Mouse (Mus musculus) spleen, postnatal 10 days (tissue): Measurements from ENCODE around the gene Rassf4.
"Not testable (repeated sequence)": the region's sequence is repeated elsewhere in the genome, so short reads cannot be mapped to it uniquely, and the experiment has no call there.

Experiments used
- DNase-seq, 2 experiments: peaks; one replicate each; pipeline ENCODE4 v3.0.0; 2021 to 2022; ENCODE audit warnings: low spot score in 2 of 2

The Rassf4 gene

DNA sequence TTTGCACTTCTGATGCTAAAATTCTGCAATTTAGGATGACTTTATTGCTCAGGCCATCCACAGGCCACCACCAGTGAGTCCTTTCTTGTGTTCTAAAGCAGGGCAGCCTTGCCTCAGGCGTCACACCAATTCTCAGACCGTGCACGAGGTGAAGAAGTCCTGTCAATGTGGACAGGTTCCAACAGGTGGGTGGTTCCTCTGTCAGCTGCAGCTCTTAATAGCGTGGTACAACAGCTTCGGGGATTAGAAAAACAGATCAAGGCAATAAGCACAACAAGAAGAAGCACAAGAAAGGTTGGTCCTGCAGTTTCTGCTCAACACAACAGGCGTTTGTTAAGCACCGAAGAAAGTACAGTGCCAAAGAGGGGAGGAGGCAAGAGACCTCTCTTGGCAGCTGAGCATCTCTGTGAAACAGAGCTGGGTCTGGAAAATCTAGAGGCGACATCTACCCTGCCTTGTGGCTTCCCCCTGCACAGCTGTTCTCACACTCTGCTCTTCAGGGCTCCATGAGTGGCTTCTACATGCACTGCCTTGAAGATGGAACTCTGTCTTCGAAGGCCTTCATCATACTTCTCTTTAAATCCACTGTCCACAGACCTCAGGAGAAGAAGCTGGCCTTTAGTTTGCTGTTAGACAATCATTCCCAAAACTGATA, 37.0 kb downstream of the Rassf4 start:
- DNase-seq = no peak

DNA sequence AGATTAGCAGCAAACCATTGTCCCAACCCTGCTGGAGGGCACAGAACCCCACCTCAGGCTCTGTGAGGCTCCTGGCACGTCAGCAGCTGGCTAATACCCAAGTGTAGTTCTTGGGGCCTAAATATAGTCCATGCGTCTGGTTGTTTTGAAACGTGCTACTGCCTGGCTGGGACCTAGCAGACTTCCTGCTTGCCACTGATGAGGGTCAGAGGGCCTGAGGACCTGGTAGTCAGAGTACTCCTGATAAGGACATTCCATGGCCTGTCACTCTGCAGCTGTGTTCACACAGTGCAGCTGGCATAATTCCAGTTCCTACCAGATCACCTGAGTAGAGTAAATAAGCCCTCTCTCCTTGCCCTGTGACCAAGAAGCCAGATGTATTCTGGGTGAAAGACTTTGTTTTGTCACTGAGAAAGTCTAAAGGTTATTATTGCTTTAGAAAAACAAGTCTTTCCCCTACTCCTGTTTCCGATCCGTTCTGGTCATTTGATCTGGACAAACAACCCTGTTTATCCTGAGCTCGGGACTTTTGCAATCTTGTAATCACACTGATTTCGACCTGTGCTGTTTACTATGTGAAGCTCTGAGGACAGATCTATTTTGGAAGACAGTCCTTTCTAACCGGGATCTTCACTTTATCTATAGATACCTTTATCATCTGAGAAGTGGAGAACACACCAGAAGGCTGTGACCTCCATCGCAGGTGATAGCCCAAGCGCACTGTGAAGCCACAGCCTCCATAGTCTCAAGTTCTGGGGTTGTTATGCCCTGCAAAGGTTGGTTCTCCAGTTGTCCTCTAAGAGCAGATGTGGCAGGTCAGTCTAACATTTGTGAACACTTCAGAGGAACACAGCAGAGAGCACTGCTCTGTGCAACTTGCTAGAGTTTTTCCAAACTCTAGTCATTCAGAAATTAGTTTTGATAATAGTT, 38.2 kb downstream of the Rassf4 start:
- DNase-seq = no peak

DNA sequence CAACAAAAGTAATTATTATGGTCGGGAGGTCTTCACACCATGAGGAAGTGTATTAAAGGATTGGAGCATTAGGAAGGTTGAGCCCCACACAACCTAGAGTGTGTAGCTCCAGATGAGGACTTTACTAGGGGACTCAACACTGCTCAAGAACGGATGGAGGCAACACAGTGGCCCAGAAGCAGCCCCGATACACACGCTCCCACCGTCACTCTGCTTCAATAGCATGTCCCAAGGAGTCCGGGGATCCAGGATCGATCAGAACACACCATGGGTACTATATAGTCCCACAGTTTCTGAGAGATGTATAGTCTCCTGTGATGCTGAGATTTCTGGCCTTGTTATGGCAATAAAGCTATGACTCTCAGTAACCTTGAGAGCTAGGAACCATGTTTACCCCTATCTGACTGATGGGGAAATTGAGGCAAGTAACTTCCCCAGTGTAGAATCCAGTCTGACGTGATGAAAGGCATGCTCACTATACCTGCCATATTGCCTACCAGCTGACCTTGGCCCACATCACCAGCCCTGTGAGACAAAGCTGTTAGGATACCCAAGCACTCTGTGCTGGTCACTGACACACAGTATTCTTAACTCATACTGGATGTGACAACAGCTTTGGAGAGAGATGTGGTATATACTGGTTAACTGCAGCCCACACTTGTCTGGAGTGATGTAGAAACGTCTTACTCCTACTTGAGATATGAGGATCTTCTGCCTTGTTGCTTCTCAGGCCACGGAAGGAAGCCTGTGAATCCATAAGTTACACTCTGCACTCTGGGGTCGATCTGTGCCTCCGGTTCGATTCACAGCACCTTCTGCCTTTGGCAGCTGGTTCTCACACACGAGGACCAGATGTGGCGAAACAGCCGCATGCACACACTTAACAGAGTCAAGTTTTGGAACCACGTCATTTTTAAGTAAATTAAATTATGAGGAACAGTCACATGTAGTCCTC, 39.7 kb downstream of the Rassf4 start:
- no peak for DNase-seq

DNA sequence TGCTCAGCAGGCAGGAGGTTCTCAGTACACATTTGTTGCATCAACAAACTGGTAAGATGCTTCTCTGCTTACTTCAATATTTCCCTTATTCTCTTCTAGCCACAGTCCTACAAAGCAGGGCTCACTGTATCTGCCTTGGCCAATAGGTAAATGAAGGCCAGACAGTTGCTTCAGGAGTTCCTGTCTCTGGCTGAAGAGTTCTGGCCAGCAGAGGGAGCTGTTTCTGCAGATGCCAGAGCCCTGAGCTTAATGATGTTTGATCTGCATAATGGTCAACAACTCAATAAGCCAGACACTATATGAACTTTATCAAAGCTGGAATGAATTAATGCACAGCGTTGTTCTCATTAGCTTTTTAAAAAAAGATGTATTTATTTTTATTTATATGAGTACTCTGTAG, 41.6 kb downstream of the Rassf4 start:
- peak; percentile 61 to 85 for DNase-seq

DNA sequence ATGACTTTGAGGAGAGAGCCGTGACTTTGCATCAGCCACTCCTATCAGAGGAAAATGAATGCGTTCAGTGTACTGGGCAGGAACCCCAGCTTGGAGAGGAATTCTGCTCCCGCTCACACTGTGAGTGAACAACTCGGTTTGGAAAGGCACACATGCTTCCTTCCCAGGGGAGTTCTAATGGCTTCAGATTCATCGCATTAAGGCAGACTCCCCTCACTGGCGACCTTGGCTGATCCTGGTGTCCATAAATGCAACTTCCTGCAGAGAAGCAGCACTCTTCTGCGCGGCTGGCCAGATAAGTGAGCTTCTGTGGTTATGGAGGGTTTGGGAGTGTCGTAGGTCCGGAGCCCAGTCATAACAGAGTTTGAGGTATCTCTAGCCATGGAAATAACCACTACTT, 44.0 kb downstream of the Rassf4 start:
- no peak for DNase-seq

DNA sequence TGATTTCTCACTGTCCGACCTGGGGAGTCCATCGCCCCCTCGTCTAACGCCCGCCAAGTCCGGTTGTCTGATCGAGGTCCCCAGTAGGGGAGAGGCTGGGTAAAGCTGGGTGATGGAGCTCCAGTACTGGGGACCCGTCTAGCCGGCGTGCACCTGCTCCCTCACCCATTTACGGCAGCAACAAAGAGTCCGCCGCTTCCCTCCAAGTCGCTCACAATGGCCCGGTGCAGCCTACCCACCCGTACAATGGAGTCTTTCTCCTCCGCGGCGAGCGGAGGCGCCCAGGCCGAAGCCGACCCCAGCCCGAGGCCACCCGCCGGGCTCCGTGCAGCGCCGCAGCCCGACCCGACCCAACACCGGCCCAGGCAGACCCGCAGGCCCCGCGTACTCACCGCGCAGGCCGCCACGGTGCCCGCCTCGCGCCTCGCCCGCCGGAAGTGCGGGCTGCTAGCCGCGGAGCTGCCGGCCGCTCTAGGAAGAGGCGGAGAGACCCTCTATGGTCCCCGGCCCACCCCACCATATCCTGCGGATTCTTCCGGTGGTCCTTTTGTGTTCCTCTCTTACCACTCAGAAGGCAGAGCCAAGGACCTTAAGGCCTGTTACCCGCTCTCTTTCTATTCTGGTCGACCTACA, 45.1 kb downstream of the Rassf4 start, which contains the start of gene Zfp422:
TSS of gene Zfp422 (minus strand) at position 461 of the 633 bp plus-strand sequence.
- peak; percentile 53 to 64 for DNase-seq

DNA sequence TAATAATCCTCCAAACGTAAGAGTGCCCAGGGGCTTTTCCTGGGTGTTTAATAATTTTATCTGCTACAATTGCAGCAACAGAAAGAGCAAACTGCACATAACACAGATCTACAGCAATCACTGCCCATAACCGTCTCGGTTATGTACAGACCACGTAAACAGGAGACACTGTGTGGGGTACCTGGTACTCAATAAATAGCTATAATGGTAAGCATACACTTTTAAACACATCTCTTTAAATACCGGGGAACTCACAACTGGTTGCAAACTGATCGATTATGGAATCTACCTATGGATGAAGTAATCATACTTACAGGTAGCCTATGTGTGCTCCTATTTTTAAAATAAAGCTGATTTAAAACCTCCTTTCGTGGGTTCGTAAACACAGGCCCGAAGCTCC, 45.7 kb downstream of the Rassf4 start:
- no peak for DNase-seq

DNA sequence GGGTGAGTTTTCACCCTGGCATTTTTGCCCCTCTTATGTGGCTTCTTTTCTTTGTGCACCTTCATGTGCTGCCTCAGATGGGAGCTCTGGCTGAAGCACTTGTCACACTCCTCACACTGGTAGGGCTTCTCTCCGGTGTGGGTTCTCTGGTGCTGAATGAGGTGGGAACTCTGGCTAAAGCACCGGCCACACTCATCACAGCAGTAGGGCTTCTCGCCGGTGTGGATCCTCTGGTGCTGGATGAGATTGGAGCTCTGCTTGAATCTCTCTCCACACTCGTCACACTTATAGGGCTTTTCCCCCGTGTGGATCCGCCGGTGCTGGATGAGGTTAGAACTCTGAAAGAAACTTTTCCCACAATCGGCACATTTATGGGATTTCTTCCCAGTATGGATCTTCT, 47.3 kb downstream of the Rassf4 start:
- not testable (repeated sequence) for DNase-seq

DNA sequence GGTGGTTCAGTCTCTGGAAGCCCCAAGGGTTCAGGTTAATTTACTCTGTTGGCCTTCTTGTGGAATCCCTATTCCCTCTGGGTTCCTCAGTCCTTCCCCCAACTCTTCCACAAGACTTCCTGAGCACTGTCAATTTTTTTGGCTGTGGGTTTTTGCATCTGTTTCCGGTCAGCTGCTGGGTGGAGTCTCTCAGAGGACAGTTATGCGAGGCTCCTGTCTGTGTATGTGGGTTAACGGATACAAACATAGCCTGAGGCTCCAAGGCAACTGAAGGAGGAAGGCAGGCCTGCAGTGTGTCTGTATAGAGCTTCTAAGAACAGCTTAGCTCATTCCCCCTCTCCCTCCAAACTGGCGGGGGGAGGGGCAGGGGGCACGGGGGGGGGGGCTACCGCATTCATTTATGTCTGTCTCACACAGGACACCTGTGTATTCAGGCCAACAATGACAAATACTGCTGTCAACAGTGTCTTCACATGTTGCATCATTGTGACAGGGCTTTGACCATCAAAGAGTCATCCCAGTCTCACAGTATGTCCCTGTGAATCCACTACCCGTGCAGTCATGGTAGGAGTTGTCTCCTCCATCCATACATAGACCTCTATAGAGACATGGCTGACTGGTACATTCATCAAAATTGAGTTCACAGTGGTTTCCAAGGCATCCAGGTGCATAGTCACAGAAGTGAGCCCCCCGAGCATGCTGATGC, 52.3 kb downstream of the Rassf4 start:
- DNase-seq = no peak

DNA sequence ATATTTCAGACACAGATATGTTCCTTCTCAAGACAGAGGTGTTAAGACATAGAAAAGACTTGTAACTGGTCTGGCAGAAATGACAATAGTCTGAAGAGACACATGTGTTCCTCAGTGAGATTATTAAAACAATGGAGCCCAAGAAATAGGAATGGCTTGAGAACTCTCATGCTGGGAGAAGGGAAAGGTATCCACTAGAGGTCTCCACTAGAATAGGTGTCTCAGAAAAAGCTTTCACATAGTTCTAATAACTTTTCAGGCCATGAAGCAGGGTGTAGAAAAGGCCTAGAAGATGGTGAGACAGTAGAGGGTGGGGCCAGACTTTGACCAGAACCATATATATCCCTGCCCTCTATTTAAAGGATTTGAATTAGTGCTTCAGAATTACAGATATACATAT, 55.7 kb downstream of the Rassf4 start:
- no peak for DNase-seq

DNA sequence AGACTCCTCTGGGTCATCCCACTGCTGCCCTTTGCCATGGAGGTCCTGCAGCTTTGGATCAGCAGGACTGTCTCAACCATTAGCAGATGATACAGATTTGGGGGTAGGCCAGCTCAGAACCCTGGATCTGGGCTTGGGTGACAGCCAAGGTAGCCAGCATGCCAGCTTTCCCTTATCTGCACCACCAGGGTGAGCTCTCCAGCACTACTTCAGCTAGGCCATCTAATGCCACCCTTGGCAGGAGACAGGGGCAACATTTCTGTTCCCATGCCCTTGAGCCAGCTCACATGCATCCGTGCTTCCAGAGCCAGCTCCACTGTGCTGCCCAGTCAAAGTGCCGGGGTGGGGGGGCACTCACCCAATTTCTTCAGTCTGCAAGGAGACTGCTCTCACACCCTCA, 58.0 kb downstream of the Rassf4 start:
- no peak for DNase-seq

DNA sequence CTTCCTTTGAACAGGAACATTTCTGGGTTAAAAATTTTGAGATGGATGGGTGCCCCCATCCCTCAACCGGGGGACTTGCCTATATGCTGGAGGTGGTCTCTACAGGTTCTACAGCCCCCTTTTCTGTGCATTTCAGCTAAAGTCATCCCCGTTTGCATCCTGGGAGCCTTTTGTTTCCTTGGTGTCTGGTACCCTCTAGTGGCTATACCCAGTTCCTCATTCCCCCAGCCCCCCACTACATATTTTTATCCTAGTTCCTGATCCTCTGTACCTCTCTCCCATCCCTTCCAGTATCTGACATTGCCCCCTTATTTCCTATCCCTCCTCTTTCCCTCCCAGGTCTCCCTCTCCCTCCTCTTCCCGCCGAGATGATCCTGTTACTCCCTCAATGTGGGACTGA, 66.5 kb downstream of the Rassf4 start:
- no peak for DNase-seq

DNA sequence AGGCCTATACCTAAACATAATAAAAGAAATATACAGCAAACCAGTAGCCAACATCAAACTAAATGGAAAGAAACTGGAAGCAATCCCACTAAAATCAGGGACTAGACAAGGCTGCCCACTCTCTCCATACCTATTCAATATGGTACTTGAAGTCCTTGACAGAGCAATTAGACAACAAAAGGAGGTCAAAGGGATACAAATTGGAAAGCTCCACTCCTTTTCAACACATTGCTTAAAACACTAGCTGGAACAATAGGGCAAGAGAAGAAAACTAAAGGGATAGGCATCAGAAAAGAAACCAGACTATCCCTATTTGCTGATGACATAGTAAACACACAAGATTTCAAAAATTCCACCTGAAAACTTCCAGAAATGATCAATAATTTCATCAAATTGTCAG, 72.8 kb downstream of the Rassf4 start:
- not testable (repeated sequence) for DNase-seq

DNA sequence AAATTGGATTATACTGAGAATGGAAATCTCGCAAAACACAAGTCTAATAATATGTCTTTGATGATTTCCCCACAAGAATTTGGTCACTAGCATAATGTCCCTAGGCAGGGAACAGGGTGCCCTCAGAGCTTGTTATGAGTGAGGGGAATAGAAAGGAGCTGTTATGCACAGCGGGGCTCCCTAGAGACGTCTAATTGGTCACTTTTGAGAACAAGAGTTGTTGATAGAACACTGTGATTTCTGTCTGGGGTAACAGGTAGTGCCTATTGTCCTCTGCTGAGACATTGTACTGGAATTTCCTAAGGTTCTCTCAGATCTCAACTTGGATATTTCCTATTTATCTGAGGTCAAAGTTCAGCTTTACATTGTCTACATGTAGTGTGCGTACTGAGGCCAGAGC, 89.7 kb downstream of the Rassf4 start, which contains the start of gene Olfr215:
TSS of gene Olfr215 (minus strand) at position 101 of the 400 bp plus-strand sequence.
- DNase-seq = no peak
